Mouse (Mus musculus) megakaryocyte, adult 5-6 weeks (primary cell): Measurements from ENCODE around the gene Rdh1. TPM values are rescaled to one million over a fixed set of nuclear protein-coding genes. Genes with fewer than 3 reads are reported as not detected.

Experiments used
- ATAC-seq: 2 replicates; pipeline ENCODE4 v1.8.0; 2016; ENCODE audit warnings: mild to moderate bottlenecking, inconsistent platforms; ENCODE audit not compliant: poor library complexity, severe bottlenecking
- total RNA-seq, 2 experiments: library from RNA; stranded (forward) in 1 of 2; stranded (reverse) in 1 of 2; fragments of 153-499, 151-499 nt in 1 of 2; fragments of 221-1000, 200-1000 nt in 1 of 2; gene quantifications; 2 replicates each; pipeline versions ENCODE4 v1.2.3 to v1.2.4; 2015 to 2017

Gene Rdh1
- total RNA-seq (2015) (not detected in 2 replicates), total RNA-seq (2017) (not detected in 2 replicates)

- ATAC-seq: no peak
These were observed at the start of gene Rdh1, which contains the start of gene Rdh16f1 for GRCm38 (mm10) chr10:127759181-127760110. Rdh1 (plus strand) TSS chr10:127759721. Rdh16f1 (plus strand) TSS chr10:127759787.

- no peak for ATAC-seq
These were observed 49.2 kb upstream of the Rdh1 start for GRCm38 (mm10) chr10:127710331-127710730.

- no peak for ATAC-seq
These were observed 46.8 kb upstream of the Rdh1 start for GRCm38 (mm10) chr10:127712736-127713135.

- ATAC-seq: no peak
These were observed 37.7 kb upstream of the Rdh1 start for GRCm38 (mm10) chr10:127721671-127722418.

- no peak for ATAC-seq
These were observed 35.3 kb upstream of the Rdh1 start, which contains the start of gene Tac2 for GRCm38 (mm10) chr10:127724178-127724577. Tac2 (plus strand) TSS chr10:127724478.

- ATAC-seq: no peak
These were observed 34.4 kb upstream of the Rdh1 start for GRCm38 (mm10) chr10:127725136-127725535.

GRCm38 (mm10) chr10:127728437-127728836 lies 31.1 kb upstream of the Rdh1 start:
- ATAC-seq: no peak

- ATAC-seq: peak; percentile 22
These were observed 29.1 kb upstream of the Rdh1 start for GRCm38 (mm10) chr10:127730285-127730932.

GRCm38 (mm10) chr10:127730933-127731310 lies 28.6 kb upstream of the Rdh1 start:
- ATAC-seq: no peak

- ATAC-seq: peak; percentile 67
These were observed 28.1 kb upstream of the Rdh1 start for GRCm38 (mm10) chr10:127731397-127731796.

GRCm38 (mm10) chr10:127734434-127734833 lies 25.1 kb upstream of the Rdh1 start:
- no peak for ATAC-seq

- ATAC-seq: 0 out of 2 replicates have a peak, but pooled peaks have one; percentile 14
These were observed 23.3 kb upstream of the Rdh1 start for GRCm38 (mm10) chr10:127736266-127736665.

GRCm38 (mm10) chr10:127736916-127737315 lies 22.6 kb upstream of the Rdh1 start:
- peak; percentile 67 for ATAC-seq

GRCm38 (mm10) chr10:127737552-127737951 lies 22.0 kb upstream of the Rdh1 start:
- peak; percentile 1; the same call in 1 of the 2 replicates for ATAC-seq

- no peak for ATAC-seq
These were observed 21.2 kb upstream of the Rdh1 start for GRCm38 (mm10) chr10:127738151-127738882.

GRCm38 (mm10) chr10:127739083-127739660 lies 20.3 kb upstream of the Rdh1 start, which contains the start of gene Zbtb39:
Zbtb39 (plus strand) TSS chr10:127739538.
- ATAC-seq: peak; percentile 60

GRCm38 (mm10) chr10:127739661-127740161 lies 19.8 kb upstream of the Rdh1 start:
- ATAC-seq: no peak

- peak; percentile 62 for ATAC-seq
These were observed 14.9 kb upstream of the Rdh1 start for GRCm38 (mm10) chr10:127744661-127745060.

GRCm38 (mm10) chr10:127745886-127746285 lies 13.6 kb upstream of the Rdh1 start:
- no peak for ATAC-seq

- no peak for ATAC-seq
These were observed 12.3 kb upstream of the Rdh1 start for GRCm38 (mm10) chr10:127747254-127747653.
